Mouse (Mus musculus): Measurements from ENCODE around the gene Adrm1. TPM values are rescaled to one million over a fixed set of nuclear protein-coding genes. Genes with fewer than 3 reads are reported as not detected.

Gene Adrm1
- polyA plus RNA-seq, 1 experiment from 2014 or later: 165 TPM

GRCm38 (mm10) chr2:180205956-180206280 lies 34.6 kb downstream of the Adrm1 start:
- Histone ChIP-seq H3K27ac (no peak overlapping the region), H3K4me3 (no peak overlapping the region), H3K4me1 (peaks cover 5% of the 10 kb centered on the region; the same call in 1 of the 2 replicates), H3K27me3 (no peaks in the 10 kb centered on the region), H3K36me3 (0 out of 2 replicates have a peak, but pooled peaks cover 2% of the 10 kb centered on the region), H3K9me3 (no peaks in the 10 kb centered on the region), H3K4me2 (no peak overlapping the region), H3K9ac (no peak overlapping the region)
- 81% methylated on average over 2 of the region's 2 CpGs for WGBS
- no peak for ATAC-seq (ENCODE audit: insufficient number of reproducible peaks, low FRiP score, low TSS enrichment, low read depth)

GRCm38 (mm10) chr2:180207840-180208239 lies 36.6 kb downstream of the Adrm1 start:
- Histone ChIP-seq H3K27ac (no peak overlapping the region), H3K4me1 (peaks cover 5% of the 10 kb centered on the region; the same call in 1 of the 2 replicates), H3K27me3 (no peaks in the 10 kb centered on the region), H3K4me3 (no peak overlapping the region), H3K4me2 (no peak overlapping the region), H3K9ac (no peak overlapping the region), H3K36me3 (0 out of 2 replicates have a peak, but pooled peaks cover 2% of the 10 kb centered on the region), H3K9me3 (no peaks in the 10 kb centered on the region)
- 64% methylated on average over 7 of the region's 7 CpGs for WGBS
- ATAC-seq (ENCODE audit: insufficient number of reproducible peaks, low FRiP score, low TSS enrichment, low read depth): no peak

- Histone ChIP-seq H3K27me3 (no peaks in the 10 kb centered on the region), H3K9ac (no peak overlapping the region), H3K4me1 (peaks cover 5% of the 10 kb centered on the region; the same call in 1 of the 2 replicates), H3K9me3 (no peaks in the 10 kb centered on the region), H3K36me3 (0 out of 2 replicates have a peak, but pooled peaks cover 2% of the 10 kb centered on the region), H3K4me3 (no peak overlapping the region), H3K4me2 (no peak overlapping the region), H3K27ac (no peak overlapping the region; the same call in 1 of the 2 replicates)
- ATAC-seq (ENCODE audit: insufficient number of reproducible peaks, low FRiP score, low TSS enrichment, low read depth): no peak
- WGBS: 86% methylated on average over 1 of the region's 1 CpGs
Observed at GRCm38 (mm10) chr2:180208976-180209375, 37.7 kb downstream of the Adrm1 start.

GRCm38 (mm10) chr2:180212255-180212654 lies 41.0 kb downstream of the Adrm1 start:
- 91% methylated on average over 3 of the region's 3 CpGs for WGBS
- H3K27ac ChIP-seq: no peak overlapping the region
- no peak overlapping the region for H3K9ac ChIP-seq
- H3K4me1 ChIP-seq: peaks cover 20% of the 10 kb centered on the region
- no peak overlapping the region for H3K4me3 ChIP-seq
- ATAC-seq (ENCODE audit: insufficient number of reproducible peaks, low FRiP score, low TSS enrichment, low read depth): no peak
- no peak overlapping the region for H3K4me2 ChIP-seq
- no peaks in the 10 kb centered on the region for H3K9me3 ChIP-seq
- no peaks in the 10 kb centered on the region for H3K27me3 ChIP-seq
- H3K36me3 ChIP-seq: no peaks in the 10 kb centered on the region

- H3K9me3 ChIP-seq: no peaks in the 10 kb centered on the region
- H3K4me3 ChIP-seq: no peak overlapping the region
- no peaks in the 10 kb centered on the region for H3K27me3 ChIP-seq
- 75% methylated on average over 4 of the region's 4 CpGs for WGBS
- no peak for ATAC-seq (ENCODE audit: insufficient number of reproducible peaks, low FRiP score, low TSS enrichment, low read depth)
- no peaks in the 10 kb centered on the region for H3K36me3 ChIP-seq
- peaks cover 27% of the 10 kb centered on the region for H3K4me1 ChIP-seq
- H3K27ac ChIP-seq: no peak overlapping the region
- H3K9ac ChIP-seq: no peak overlapping the region
- H3K4me2 ChIP-seq: no peak overlapping the region
Observed at GRCm38 (mm10) chr2:180214352-180214978, 43.2 kb downstream of the Adrm1 start.

GRCm38 (mm10) chr2:180215011-180215461 lies 43.8 kb downstream of the Adrm1 start:
- Histone ChIP-seq H3K4me1 (peaks cover 29% of the 10 kb centered on the region), H3K9me3 (no peaks in the 10 kb centered on the region), H3K4me2 (no peak overlapping the region), H3K36me3 (no peaks in the 10 kb centered on the region), H3K27ac (no peak overlapping the region), H3K27me3 (no peaks in the 10 kb centered on the region), H3K9ac (no peak overlapping the region; the same call in 1 of the 2 replicates), H3K4me3 (no peak overlapping the region)
- WGBS: 67% methylated on average over 8 of the region's 8 CpGs
- ATAC-seq (ENCODE audit: insufficient number of reproducible peaks, low FRiP score, low TSS enrichment, low read depth): no peak

GRCm38 (mm10) chr2:180215951-180216350 lies 44.7 kb downstream of the Adrm1 start:
- H3K4me1 ChIP-seq: peaks cover 32% of the 10 kb centered on the region

GRCm38 (mm10) chr2:180216921-180217320 lies 45.6 kb downstream of the Adrm1 start:
- ATAC-seq (ENCODE audit: insufficient number of reproducible peaks, low FRiP score, low TSS enrichment, low read depth): no peak
- H3K4me2 ChIP-seq: no peak overlapping the region
- no peaks in the 10 kb centered on the region for H3K36me3 ChIP-seq
- H3K4me3 ChIP-seq: no peak overlapping the region
- no peak overlapping the region for H3K9ac ChIP-seq
- no peaks in the 10 kb centered on the region for H3K9me3 ChIP-seq
- no peaks in the 10 kb centered on the region for H3K27me3 ChIP-seq
- WGBS: 45% methylated on average over 5 of the region's 5 CpGs
- peaks cover 37% of the 10 kb centered on the region for H3K4me1 ChIP-seq
- no peak overlapping the region for H3K27ac ChIP-seq

More at GRCm38 (mm10) chr2:180215951-180216350, 44.7 kb downstream of the Adrm1 start:
- H3K27ac ChIP-seq: no peak overlapping the region
- no peak overlapping the region for H3K4me2 ChIP-seq
- H3K27me3 ChIP-seq: no peaks in the 10 kb centered on the region
- H3K9me3 ChIP-seq: no peaks in the 10 kb centered on the region
- H3K4me3 ChIP-seq: no peak overlapping the region
- no peaks in the 10 kb centered on the region for H3K36me3 ChIP-seq
- no peak for ATAC-seq (ENCODE audit: insufficient number of reproducible peaks, low FRiP score, low TSS enrichment, low read depth)
- H3K9ac ChIP-seq: no peak overlapping the region
- 76% methylated on average over 6 of the region's 6 CpGs for WGBS

GRCm38 (mm10) chr2:180217587-180217986 lies 46.3 kb downstream of the Adrm1 start:
- Histone ChIP-seq H3K27me3 (no peaks in the 10 kb centered on the region), H3K4me1 (peaks cover 43% of the 10 kb centered on the region), H3K36me3 (no peaks in the 10 kb centered on the region), H3K4me2 (no peak overlapping the region), H3K27ac (no peak overlapping the region), H3K4me3 (no peak overlapping the region), H3K9me3 (no peaks in the 10 kb centered on the region), H3K9ac (no peak overlapping the region)
- no peak for ATAC-seq (ENCODE audit: insufficient number of reproducible peaks, low FRiP score, low TSS enrichment, low read depth)
- 77% methylated on average over 8 of the region's 8 CpGs for WGBS

- H3K36me3 ChIP-seq: no peaks in the 10 kb centered on the region
- no peaks in the 10 kb centered on the region for H3K9me3 ChIP-seq
- ATAC-seq (ENCODE audit: insufficient number of reproducible peaks, low FRiP score, low TSS enrichment, low read depth): no peak
- H3K27ac ChIP-seq: peak overlapping the region; percentile 43; the same call in 1 of the 2 replicates
- H3K9ac ChIP-seq: no peak overlapping the region
- peaks cover 1% of the 10 kb centered on the region for H3K27me3 ChIP-seq
- WGBS: 79% methylated on average over 3 of the region's 3 CpGs
- H3K4me2 ChIP-seq: no peak overlapping the region
- peaks cover 43% of the 10 kb centered on the region for H3K4me1 ChIP-seq
- H3K4me3 ChIP-seq: no peak overlapping the region
Observed at GRCm38 (mm10) chr2:180218241-180218640, 47.0 kb downstream of the Adrm1 start.

GRCm38 (mm10) chr2:180218677-180219076 lies 47.4 kb downstream of the Adrm1 start:
- Histone ChIP-seq H3K4me1 (peaks cover 43% of the 10 kb centered on the region), H3K27me3 (peaks cover 6% of the 10 kb centered on the region), H3K9ac (no peak overlapping the region), H3K4me3 (no peak overlapping the region), H3K27ac (peak overlapping the region; percentile 43), H3K9me3 (no peaks in the 10 kb centered on the region), H3K4me2 (no peak overlapping the region), H3K36me3 (no peaks in the 10 kb centered on the region)
- ATAC-seq (ENCODE audit: insufficient number of reproducible peaks, low FRiP score, low TSS enrichment, low read depth): no peak
- WGBS: 46% methylated on average over 5 of the region's 5 CpGs

- H3K9ac ChIP-seq: 0 out of 2 replicates have a peak overlapping the region, but pooled peaks have one; percentile 14
- H3K9me3 ChIP-seq: no peaks in the 10 kb centered on the region
- H3K36me3 ChIP-seq: no peaks in the 10 kb centered on the region
- peaks cover 41% of the 10 kb centered on the region for H3K4me1 ChIP-seq
- H3K4me2 ChIP-seq: no peak overlapping the region
- peak overlapping the region; percentile 43; the same call in 1 of the 2 replicates for H3K27ac ChIP-seq
- no peak for ATAC-seq (ENCODE audit: insufficient number of reproducible peaks, low FRiP score, low TSS enrichment, low read depth)
- WGBS: 70% methylated on average over 15 of the region's 15 CpGs
- no peak overlapping the region for H3K4me3 ChIP-seq
- H3K27me3 ChIP-seq: peaks cover 9% of the 10 kb centered on the region
Observed at GRCm38 (mm10) chr2:180219145-180219943, 48.1 kb downstream of the Adrm1 start.
